Mouse (Mus musculus) gastrocnemius, adult 2 months (tissue): ENCODE data around the gene Hepacam. TPM values are rescaled to one million over a fixed set of nuclear protein-coding genes. Genes with fewer than 3 reads are reported as not detected.

Experiments used
- DNase-seq: peaks from one replicate; pipeline ENCODE4 v3.0.0; 2022
- H3K27ac ChIP-seq: fragments of 200-600 bp; 2 replicates; pipeline ENCODE4 v1.8.1; 2022; ENCODE audit warnings: mild to moderate bottlenecking
- H3K4me3 ChIP-seq: fragments of 200-600 bp; 2 replicates; pipeline ENCODE4 v1.8.1; 2022; ENCODE audit warnings: mild to moderate bottlenecking, moderate library complexity
- CTCF ChIP-seq: fragments of 200-600 bp; IDR thresholded peaks from 2 replicates; pipeline ENCODE4 v1.8.1; 2022; ENCODE audit warnings: antibody characterized with exemption, mild to moderate bottlenecking, moderate library complexity
- intact Hi-C: fragments of 180-260 bp; cut with DNase I; formaldehyde crosslinking; loops from one replicate; pipeline ENCODE4 v1.15.1; 2025
- total RNA-seq, 2 experiments: library from RNA; stranded (reverse); gene quantifications; 2 replicates each; pipeline ENCODE4 v1.2.3; 2021

Gene Hepacam
- total RNA-seq, 2 experiments from 2014 or later: 0.20 TPM; not detected in 1

DNA sequence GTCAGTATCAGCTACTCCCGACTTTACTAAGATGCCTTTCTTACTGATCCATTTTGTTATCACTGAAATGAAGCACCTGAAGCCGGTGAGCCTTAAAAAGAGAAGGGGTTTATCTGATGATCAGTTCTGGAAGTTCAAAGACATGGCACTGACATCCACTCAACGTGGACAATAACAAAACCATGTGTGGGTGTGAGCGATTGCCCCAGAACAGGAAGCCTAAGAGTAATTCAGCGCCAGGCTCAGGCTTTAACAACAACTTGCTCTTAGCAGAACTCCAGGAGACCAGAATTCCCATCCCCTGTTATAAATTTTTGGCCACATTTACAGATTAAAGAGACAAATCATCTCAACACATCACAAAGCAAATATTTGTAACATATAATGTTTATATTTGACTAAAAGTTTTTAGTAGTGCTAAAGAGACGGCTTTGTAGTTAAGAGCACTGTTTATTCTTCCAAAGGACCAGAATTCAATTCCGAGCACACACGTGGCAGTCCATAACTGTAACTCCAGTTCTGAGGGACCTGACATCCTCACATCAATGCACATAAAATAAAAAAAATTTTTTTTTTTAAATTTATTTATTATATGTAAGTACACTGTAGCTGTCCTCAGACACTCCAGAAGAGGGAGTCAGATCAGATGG, 26.5 kb downstream of the Hepacam start:
- no peak for TF ChIP-seq CTCF
- intact Hi-C loops: no loop called here
- no peak overlapping the region for H3K27ac ChIP-seq

DNA sequence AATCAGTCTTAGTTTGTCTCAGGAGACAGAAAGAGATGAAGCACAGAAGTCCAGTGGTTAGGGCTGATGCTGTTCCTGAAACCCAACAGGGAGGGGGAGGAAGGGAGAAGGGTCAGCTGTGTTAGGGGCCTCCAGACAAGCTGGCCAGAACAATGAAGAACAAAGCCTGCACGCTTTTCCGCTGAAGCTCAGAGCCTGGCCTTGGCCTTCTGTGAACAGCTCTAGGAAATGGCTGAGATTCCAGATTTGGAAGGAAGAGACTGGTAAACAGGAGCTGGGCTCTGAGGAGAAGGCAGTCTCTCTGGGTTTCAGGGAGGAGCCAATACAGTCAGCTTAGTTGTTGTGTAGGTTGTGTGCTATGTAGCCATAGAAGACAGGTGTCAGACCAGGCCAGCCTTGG, 33.4 kb downstream of the Hepacam start:
- no peak for TF ChIP-seq CTCF
- Histone ChIP-seq H3K27ac (peak overlapping the region; percentile 86), H3K4me3 (no peak overlapping the region)
- intact Hi-C loops: no loop called here
- DNase-seq: no peak

More for the DNA sequence above, 26.5 kb downstream of the Hepacam start:
- no peak overlapping the region for H3K4me3 ChIP-seq
- DNase-seq: no peak

DNA sequence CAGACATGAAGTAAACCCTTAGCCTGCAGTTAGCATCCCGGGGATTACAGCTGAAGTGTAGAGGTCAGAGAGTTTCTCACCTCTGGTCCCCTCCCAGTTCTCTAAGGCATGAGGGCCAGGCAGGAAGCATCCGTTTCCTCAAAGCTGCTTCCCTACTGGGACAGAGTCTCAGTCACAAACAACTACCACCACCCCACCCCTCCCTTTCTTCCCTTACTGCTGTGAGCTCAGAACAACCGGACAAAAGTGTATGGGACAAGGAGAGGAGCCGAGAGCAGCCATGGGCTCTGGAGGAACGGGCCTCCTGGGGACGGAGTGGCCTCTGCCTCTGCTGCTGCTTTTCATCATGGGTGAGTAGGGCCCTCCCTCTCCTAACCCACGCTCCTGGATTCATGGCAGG, 34.7 kb downstream of the Hepacam start, which contains the start of gene Robo4:
Robo4 (plus strand) TSS at position 96 of the 400 bp plus-strand sequence.
- Histone ChIP-seq H3K4me3 (peak within 1 kb of the TSS; percentile 73), H3K27ac (peak within 1 kb of the TSS; percentile 87)
- intact Hi-C loops: no loop called here
- no peak for DNase-seq
- TF ChIP-seq CTCF: no peak

DNA sequence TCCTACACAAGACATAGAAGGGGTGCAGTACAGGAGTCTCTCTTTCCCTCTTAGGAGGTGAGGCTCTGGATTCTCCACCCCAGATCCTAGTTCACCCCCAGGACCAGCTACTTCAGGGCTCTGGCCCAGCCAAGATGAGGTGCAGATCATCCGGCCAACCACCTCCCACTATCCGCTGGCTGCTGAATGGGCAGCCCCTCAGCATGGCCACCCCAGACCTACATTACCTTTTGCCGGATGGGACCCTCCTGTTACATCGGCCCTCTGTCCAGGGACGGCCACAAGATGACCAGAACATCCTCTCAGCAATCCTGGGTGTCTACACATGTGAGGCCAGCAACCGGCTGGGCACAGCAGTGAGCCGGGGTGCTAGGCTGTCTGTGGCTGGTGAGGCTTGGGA, 35.4 kb downstream of the Hepacam start:
- TF ChIP-seq CTCF: no peak
- Histone ChIP-seq H3K27ac (peak overlapping the region; percentile 87), H3K4me3 (peak overlapping the region; percentile 73)
- intact Hi-C loops: no loop called here
- no peak for DNase-seq

DNA sequence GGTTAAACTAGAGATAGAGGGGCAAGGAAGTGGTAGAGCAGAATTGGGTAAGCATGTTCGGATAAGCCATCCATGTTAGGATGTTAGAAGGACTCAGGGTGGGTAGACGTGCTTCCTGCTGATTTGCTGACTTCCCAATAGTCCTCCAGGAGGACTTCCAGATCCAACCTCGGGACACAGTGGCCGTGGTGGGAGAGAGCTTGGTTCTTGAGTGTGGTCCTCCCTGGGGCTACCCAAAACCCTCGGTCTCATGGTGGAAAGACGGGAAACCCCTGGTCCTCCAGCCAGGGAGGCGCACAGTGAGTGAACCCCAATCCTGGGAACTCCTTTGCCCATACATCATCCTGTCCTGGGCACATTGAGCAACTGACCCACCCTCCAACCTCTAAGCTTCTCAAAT, 35.9 kb downstream of the Hepacam start:
- no peak for DNase-seq

DNA sequence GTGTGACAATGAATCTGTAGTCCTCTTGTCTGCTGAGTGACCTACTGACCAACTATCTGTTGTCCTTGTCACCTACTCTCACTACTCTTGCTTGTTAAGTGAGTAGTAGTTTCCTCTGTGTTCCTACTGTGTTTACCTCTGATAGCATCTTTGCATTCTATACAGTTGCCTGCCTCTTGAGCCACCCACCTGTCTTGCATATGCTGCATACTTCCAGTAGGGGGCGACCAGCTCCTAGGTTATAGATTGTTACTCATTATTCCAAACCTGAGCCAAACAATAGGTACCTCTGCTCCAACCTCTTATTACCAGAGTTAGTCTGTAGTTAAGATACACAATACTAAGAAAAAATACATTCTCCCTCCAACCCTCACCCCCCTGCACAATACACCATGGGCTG, 39.2 kb downstream of the Hepacam start:
- H3K4me3 ChIP-seq: no peak overlapping the region
- peak; percentile 69 for TF ChIP-seq CTCF
- no peak for DNase-seq
- H3K27ac ChIP-seq: no peak overlapping the region
- intact Hi-C loops: no loop called here

More for the DNA sequence above, 35.9 kb downstream of the Hepacam start:
- Histone ChIP-seq H3K27ac (peak overlapping the region; percentile 87), H3K4me3 (peak overlapping the region; percentile 73)
- intact Hi-C loops: no loop called here
- no peak for TF ChIP-seq CTCF

DNA sequence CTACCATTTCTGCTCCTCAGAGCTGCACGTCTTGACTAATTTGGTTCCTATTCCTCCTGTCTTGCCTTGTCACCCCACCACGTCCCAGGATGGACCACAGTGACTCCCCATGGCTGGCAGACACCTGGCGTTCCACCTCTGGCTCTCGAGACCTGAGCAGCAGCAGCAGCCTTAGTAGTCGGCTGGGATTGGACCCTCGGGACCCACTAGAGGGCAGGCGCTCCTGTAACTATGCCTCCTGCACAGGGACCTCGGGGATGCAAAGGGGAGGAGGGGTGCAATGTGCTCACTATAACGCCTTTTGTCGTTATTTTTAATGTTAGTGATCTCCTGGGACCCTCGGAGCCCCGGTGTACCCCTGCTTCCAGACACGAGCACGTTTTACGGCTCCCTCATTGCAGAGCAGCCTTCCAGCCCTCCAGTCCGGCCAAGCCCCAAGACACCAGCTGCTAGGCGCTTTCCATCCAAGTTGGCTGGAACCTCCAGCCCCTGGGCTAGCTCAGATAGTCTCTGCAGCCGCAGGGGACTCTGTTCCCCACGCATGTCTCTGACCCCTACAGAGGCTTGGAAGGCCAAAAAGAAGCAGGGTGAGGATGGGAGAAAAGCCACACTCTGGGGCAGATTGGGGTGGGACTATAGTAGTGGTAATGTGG, 40.8 kb downstream of the Hepacam start:
- H3K4me3 ChIP-seq: peak overlapping the region; percentile 17; the same call in 1 of the 2 replicates
- DNase-seq: no peak
- intact Hi-C loops: no loop called here
- H3K27ac ChIP-seq: no peak overlapping the region
- TF ChIP-seq CTCF: peak; percentile 15; the same call in 1 of the 2 replicates

DNA sequence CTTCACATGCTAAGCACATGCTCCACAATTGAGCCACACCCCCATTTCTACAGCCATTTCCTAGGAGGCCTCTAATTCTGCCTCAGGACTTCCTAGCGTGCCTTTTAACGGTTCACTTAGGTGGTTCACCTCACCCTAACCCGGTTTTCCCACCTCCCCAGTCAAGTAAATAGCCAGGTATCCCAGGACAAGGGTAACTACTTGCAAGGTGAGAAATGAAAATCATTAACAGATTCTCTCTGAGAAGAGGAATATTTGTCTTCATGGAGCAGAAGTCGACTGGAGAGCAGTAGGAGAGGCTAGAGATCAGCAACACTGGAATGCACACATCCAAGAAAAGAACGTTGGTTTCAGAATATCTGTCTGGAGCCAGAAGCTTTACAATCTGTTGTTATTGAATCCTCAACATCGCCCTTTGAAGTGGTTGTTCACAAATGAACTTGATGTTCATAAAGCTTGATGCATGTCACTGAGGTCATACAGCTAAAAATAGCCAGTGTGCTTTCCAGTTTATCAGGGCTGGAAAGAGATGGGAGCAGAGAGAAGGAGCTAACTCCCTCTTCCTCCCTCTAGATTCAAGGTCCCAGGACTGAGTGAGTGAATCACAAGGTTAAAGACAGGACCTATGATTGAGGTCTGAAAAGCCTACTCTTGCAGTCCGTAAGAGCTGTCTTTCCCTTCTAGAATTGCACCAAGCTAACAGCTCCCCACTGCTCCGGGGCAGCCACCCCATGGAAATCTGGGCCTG, 42.7 kb downstream of the Hepacam start:
- H3K4me3 ChIP-seq: no peak overlapping the region
- DNase-seq: no peak
- H3K27ac ChIP-seq: no peak overlapping the region
- no peak for TF ChIP-seq CTCF
- intact Hi-C loops: no loop called here

DNA sequence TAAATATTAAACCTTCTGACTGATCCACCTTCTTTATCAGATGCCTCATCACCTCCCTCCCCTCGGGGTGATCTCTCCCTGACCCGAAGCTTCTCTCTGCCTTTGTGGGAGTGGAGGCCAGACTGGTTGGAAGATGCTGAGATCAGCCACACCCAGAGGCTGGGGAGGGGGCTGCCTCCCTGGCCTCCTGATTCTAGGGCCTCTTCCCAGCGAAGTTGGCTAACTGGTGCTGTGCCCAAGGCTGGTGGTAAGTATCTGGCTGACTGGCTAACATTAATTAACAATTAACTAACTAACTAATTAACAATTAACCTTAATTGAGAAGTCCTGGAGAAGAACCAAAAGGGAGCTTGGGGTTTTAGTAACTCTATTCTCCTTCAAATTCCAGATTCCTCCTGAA, 45.8 kb downstream of the Hepacam start:
- Histone ChIP-seq H3K27ac (no peak overlapping the region), H3K4me3 (no peak overlapping the region)
- TF ChIP-seq CTCF: no peak
- intact Hi-C loops: no loop called here
- DNase-seq: no peak

DNA sequence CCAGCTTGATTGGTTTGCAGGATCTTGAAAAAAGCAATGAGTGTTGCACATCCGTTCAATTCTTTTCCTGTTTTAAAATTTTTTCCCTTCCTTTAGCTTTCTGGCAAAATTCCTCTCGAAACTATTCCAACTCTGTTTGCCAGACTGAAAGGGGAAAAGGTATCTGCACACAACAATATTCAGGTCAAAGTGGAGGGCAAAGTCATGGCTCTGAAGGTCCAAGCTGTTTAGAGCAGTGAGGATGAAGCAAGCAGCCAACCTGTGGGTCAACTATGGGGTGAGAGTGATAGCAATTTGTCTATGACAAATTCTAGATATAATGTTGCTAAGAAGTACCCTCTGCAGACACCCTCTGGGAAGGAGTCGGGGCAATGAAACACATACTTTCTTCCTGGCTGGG, 47.5 kb downstream of the Hepacam start:
- intact Hi-C loops: no loop called here
- no peak for TF ChIP-seq CTCF
- Histone ChIP-seq H3K4me3 (no peak overlapping the region), H3K27ac (no peak overlapping the region)
- no peak for DNase-seq

DNA sequence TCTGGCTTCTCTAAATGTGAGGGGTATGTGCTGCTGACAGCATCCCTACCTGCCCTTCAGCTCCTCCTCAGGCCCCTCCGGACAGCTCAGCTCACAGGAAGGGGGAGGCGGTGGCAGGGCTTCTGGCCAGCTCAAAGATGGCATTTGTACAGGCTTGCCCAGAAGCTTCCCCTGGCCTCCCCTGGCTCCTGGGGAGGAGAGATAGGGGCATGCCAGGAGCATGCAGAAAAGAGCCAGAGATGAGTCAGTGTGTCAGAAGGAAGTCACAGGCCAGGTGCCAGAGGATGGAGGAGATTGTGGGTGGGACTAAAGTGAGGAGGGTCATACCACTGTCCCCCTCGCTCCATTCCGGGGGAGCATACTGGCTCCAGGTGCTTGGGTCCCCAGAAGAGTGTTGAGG, 51.6 kb downstream of the Hepacam start:
- Histone ChIP-seq H3K4me3 (no peak overlapping the region), H3K27ac (no peak overlapping the region)
- intact Hi-C loops: no loop called here
- no peak for DNase-seq
- TF ChIP-seq CTCF: no peak

DNA sequence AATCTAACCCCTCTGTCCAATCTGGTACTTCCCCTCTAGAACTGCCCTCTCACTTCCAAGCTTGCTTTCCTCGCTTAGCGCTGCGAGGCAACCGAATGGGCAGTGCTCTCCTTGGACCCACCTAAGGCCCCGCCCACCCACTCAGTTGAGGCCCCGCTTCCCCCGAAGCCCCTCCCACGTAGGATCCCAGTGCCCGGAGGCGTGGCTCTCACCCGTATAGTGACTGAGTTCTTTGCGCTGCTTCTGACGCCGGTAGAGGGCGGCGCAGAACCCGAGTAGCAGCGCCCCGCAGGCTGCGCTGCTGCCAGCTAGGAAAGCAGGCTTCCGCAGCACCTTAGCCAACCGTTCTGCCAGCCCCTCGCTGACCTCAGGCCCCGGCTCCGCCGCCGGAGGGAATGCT, 53.5 kb downstream of the Hepacam start:
- intact Hi-C loops: no loop called here
- peak; percentile 88 for DNase-seq
- Histone ChIP-seq H3K4me3 (peak overlapping the region; percentile 62), H3K27ac (peak overlapping the region; percentile 61)
- peak; percentile 65 for TF ChIP-seq CTCF

DNA sequence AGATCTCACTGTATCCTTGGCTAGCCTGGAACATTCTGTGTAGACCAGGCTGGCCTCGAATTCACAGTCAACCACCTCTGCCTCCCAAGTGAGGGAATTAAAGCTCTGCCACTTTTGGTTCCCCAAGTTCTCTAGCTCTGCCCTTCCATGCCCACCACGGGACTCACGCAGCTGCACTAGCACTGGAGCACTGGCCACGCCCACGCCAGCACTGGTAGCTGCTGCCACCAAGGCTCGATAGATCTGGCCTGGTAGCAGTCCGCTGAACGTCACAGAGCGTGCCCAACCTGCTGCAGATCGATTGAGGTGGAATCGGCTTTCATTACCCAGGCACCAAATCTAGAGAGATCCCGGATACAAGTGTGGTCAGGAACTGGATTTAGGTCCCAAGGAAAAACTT, 54.1 kb downstream of the Hepacam start:
- no peak for DNase-seq
- intact Hi-C loops: no loop called here
- TF ChIP-seq CTCF: no peak
- Histone ChIP-seq H3K4me3 (peak overlapping the region; percentile 62), H3K27ac (peak overlapping the region; percentile 61; the same call in 1 of the 2 replicates)
